13 mouse cellular contexts compared by ENCODE assay signal in genomic region chr17:73270871-73271796, GRCm38 (mm10).
DNase-seq lines count a peak whose midpoint lies in the region; ATAC-seq and TF ChIP-seq lines count a peak whose summit lies in the region.
"Had no signal": no experiment of that assay in that cellular context is flagged by ENCODE, and none has a peak within 500 bp of the region (broad histone marks: within the 10 kb centered on the region; RNA-seq: fewer than 3 reads in every experiment).

No protein-coding gene starts in this region.

- no peaks in the 10 kb centered on the region for H3K36me3 ChIP-seq in midbrain, embryonic 16.5 days (ENCODE audit: control insufficient read depth, insufficient read depth, low read length)
- H3K36me3 ChIP-seq: limb, embryonic 12.5 days had no signal

- no peaks in the 10 kb centered on the region for H3K9me3 ChIP-seq in midbrain, embryonic 16.5 days (replicated peaks; ENCODE audit: control insufficient read depth, low read length, poor library complexity, severe bottlenecking)
- H3K9me3 ChIP-seq: limb, embryonic 12.5 days had no signal

- peaks cover 10% of the 10 kb centered on the region for H3K4me1 ChIP-seq in cerebellum, adult 2 months (ENCODE audit: control insufficient read depth, insufficient read depth, low read length)
- peaks cover 12% of the 10 kb centered on the region for H3K4me1 ChIP-seq in cortical plate, adult 2 months (ENCODE audit: control insufficient read depth, insufficient read depth, low read length)
- H3K4me1 ChIP-seq in midbrain, embryonic 16.5 days (ENCODE audit: control insufficient read depth, insufficient read depth, low read length), result peaks cover 15% of the 10 kb centered on the region
- H3K4me1 ChIP-seq: limb, embryonic 12.5 days had no signal

- TF ChIP-seq CTCF in cerebellum, adult 2 months (IDR thresholded peaks at IDR 0.05; ENCODE audit: borderline replicate concordance, insufficient read depth, low read depth, low read length), result no peak
- TF ChIP-seq CTCF in cortical plate, adult 2 months (IDR thresholded peaks at IDR 0.05; ENCODE audit: extremely low read depth, insufficient read depth, low read length), result no peak

- TF ChIP-seq POLR2A in cerebellum, adult 2 months (IDR thresholded peaks at IDR 0.05; ENCODE audit: borderline replicate concordance, insufficient read depth, low read length), result no peak
- no peak for TF ChIP-seq POLR2A in cortical plate, adult 2 months (IDR thresholded peaks at IDR 0.05; ENCODE audit: extremely low read depth, insufficient read depth, low read length)

- intact Hi-C loops in left cerebral cortex, postnatal 4 days (cut with DNase I), result no loop called here

- H3K4me3 ChIP-seq in cerebellum, adult 2 months (replicated peaks; ENCODE audit: insufficient read depth, low read depth, low read length), result no peak overlapping the region
- H3K4me3 ChIP-seq in cortical plate, adult 2 months (ENCODE audit: insufficient read depth, low read length), result peak overlapping the region; percentile 10
- no peak overlapping the region for H3K4me3 ChIP-seq in midbrain, embryonic 16.5 days (ENCODE audit: low read depth, low read length)
- H3K4me3 ChIP-seq: limb, embryonic 12.5 days had no signal

- no peak overlapping the region for H3K9ac ChIP-seq in midbrain, embryonic 16.5 days (ENCODE audit: low read depth, low read length)
- H3K9ac ChIP-seq: limb, embryonic 12.5 days had no signal

- ATAC-seq in midbrain, embryonic 16.5 days, result peak; percentile 78
- ATAC-seq: Patski had no signal

- peak; percentile 19 to 28 for DNase-seq in cerebellum, adult 2 months
- no peak for DNase-seq in cerebellum, adult 9-11 months
- peak; percentile 29 for DNase-seq in left cerebral cortex, postnatal 4 days
- DNase-seq in left cerebral cortex, adult 9 months (ENCODE audit: low spot score in 2 of 2), result no peak
- no peak for DNase-seq in embryo, embryonic 10.5 days (ENCODE audit: low spot score)
- DNase-seq in frontal cortex, adult 2 months (ENCODE audit: extremely low spot score in 1 of 2, low spot score in 1 of 2), result no peak
- DNase-seq: gastrocnemius, postnatal 10 days; heart, postnatal 14 days; kidney, postnatal 10 days had no signal

- 28% methylated on average over 15 of the region's 15 CpGs for WGBS in cerebellum, adult 2 months
- WGBS in midbrain, embryonic 16.5 days, result 77% methylated on average over 15 of the region's 15 CpGs

- no peaks in the 10 kb centered on the region for H3K27me3 ChIP-seq in cerebellum, adult 2 months (ENCODE audit: control insufficient read depth, insufficient read depth, low read length)
- H3K27me3 ChIP-seq in midbrain, embryonic 16.5 days (ENCODE audit: control insufficient read depth, insufficient read depth, low read depth, low read length), result no peaks in the 10 kb centered on the region
- H3K27me3 ChIP-seq: limb, embryonic 12.5 days; Patski had no signal

- no peak overlapping the region for H3K27ac ChIP-seq in cerebellum, adult 2 months (ENCODE audit: insufficient read depth, low read length)
- H3K27ac ChIP-seq in cortical plate, adult 2 months (ENCODE audit: insufficient read depth, low read length), result peak overlapping the region; percentile 71
- H3K27ac ChIP-seq in midbrain, embryonic 16.5 days (ENCODE audit: low read length), result peak overlapping the region; percentile 68
- H3K27ac ChIP-seq: limb, embryonic 12.5 days had no signal

- H3K4me2 ChIP-seq in midbrain, embryonic 16.5 days (ENCODE audit: low read length), result peak overlapping the region; percentile 5
- H3K4me2 ChIP-seq: limb, embryonic 12.5 days had no signal

Comparison
In these comparisons a context has a peak if more than half of its experiments do, and no peak if none do; other contexts are left out.
1. DNase-seq: peak in cerebellum, adult 2 months (2 of 2) and left cerebral cortex, postnatal 4 days (single experiment); none in cerebellum, adult 9-11 months (single experiment), left cerebral cortex, adult 9 months (0 of 2), embryo, embryonic 10.5 days (single experiment) and frontal cortex, adult 2 months (0 of 2).